Comparison of ENCODE assay signal across 9 mouse cellular contexts in genomic region chr4:54944921-54945430, GRCm38 (mm10). TPM values are rescaled to one million over a fixed set of nuclear protein-coding genes. Genes with fewer than 3 reads are reported as not detected.
DNase-seq lines count a peak whose midpoint lies in the region; ATAC-seq and TF ChIP-seq lines count a peak whose summit lies in the region.
"Had no signal": no experiment of that assay in that cellular context is flagged by ENCODE, and none has a peak within 500 bp of the region (broad histone marks: within the 10 kb centered on the region; RNA-seq: fewer than 3 reads in every experiment).

TSS of gene Zfp462 (plus strand) at chr4:54945048.

- intact Hi-C loops in heart, postnatal 25 days (cut with DNase I): loop anchor here (5.0 to 10.0 kb wide), 2 partner anchors 132 to 1020 kb away; no protein-coding TSS in a partner anchor
- intact Hi-C loops in gastrocnemius, adult 2 months (cut with DNase I): loop anchor here (5.0 to 10.0 kb wide), 3 partner anchors 87 to 610 kb away; no protein-coding TSS in a partner anchor

- under 1% methylated on average over 43 of the region's 43 CpGs for WGBS in intestine, embryonic 14.5 days
- under 1% methylated on average over 43 of the region's 43 CpGs for WGBS in limb, embryonic 13.5 days

- peak within 1 kb of the TSS; percentile 89 for H3K27ac ChIP-seq in gastrocnemius, adult 2 months
- H3K27ac ChIP-seq in intestine, embryonic 14.5 days (ENCODE audit: low read depth): peak within 1 kb of the TSS; percentile 97
- H3K27ac ChIP-seq in limb, embryonic 13.5 days: peak within 1 kb of the TSS; percentile 85

- peak; percentile 34 for ATAC-seq in intestine, embryonic 14.5 days (replicated peaks; ENCODE audit: low FRiP score, low TSS enrichment, low read depth)
- peak; percentile 25 for ATAC-seq in limb, embryonic 13.5 days (ENCODE audit: low FRiP score, low read depth)

- no peaks in the 10 kb centered on the region for H3K4me1 ChIP-seq in intestine, embryonic 14.5 days (replicated peaks; ENCODE audit: control insufficient read depth, insufficient read depth, low read length)
- peaks cover 13% of the 10 kb centered on the region for H3K4me1 ChIP-seq in limb, embryonic 13.5 days

- no peaks in the 10 kb centered on the region for H3K27me3 ChIP-seq in intestine, embryonic 14.5 days (replicated peaks; ENCODE audit: control insufficient read depth, insufficient read depth, low read length)
- H3K27me3 ChIP-seq in limb, embryonic 13.5 days: no peaks in the 10 kb centered on the region

- H3K9ac ChIP-seq in intestine, embryonic 14.5 days (ENCODE audit: low read length): peak within 1 kb of the TSS; percentile 84
- H3K9ac ChIP-seq in limb, embryonic 13.5 days: peak within 1 kb of the TSS; percentile 94

- no peaks in the 10 kb centered on the region for H3K9me3 ChIP-seq in intestine, embryonic 14.5 days (ENCODE audit: control insufficient read depth, low read length)
- H3K9me3 ChIP-seq in limb, embryonic 13.5 days: no peaks in the 10 kb centered on the region

- peak within 1 kb of the TSS; percentile 91 for H3K4me2 ChIP-seq in intestine, embryonic 14.5 days (ENCODE audit: low read length)
- H3K4me2 ChIP-seq in limb, embryonic 13.5 days (replicated peaks): peak within 1 kb of the TSS; percentile 89

- no peaks in the 10 kb centered on the region for H3K36me3 ChIP-seq in intestine, embryonic 14.5 days (ENCODE audit: control insufficient read depth, insufficient read depth, low read length)
- no peaks in the 10 kb centered on the region for H3K36me3 ChIP-seq in limb, embryonic 13.5 days

- peak; percentile 58 for DNase-seq in heart, adult 18-20 months
- DNase-seq in heart, postnatal 25 days (ENCODE audit: low spot score): no peak
- DNase-seq in brain, embryonic 14.5 days (ENCODE audit: low read depth): peak; percentile 94
- DNase-seq in gastrocnemius, adult 2 months: peak; percentile 82
- DNase-seq in intestine, embryonic 14.5 days (ENCODE audit: low spot score): peak; percentile 81
- peak; percentile 83 for DNase-seq in neural tube, embryonic 10.5 days (ENCODE audit: extremely low spot score, low spot score)
- DNase-seq in c-Kit-positive CD71-positive TER-119-positive erythroid progenitor cells, embryonic 14.5 days (ENCODE audit: low spot score): no peak

- TF ChIP-seq CTCF in brain, embryonic 14.5 days (IDR thresholded peaks at IDR 0.05; ENCODE audit: borderline replicate concordance, extremely low read depth, insufficient read depth, insufficient read length): no peak
- TF ChIP-seq CTCF in gastrocnemius, adult 2 months (IDR thresholded peaks at IDR 0.05): no peak

- peak; percentile 40; the same call in 1 of the 2 replicates for TF ChIP-seq POLR2A in brain, embryonic 14.5 days (IDR thresholded peaks at IDR 0.05; ENCODE audit: borderline replicate concordance, extremely low read depth, insufficient read depth, insufficient read length, poor library complexity, severe bottlenecking)

- peak within 1 kb of the TSS; percentile 86 for H3K4me3 ChIP-seq in gastrocnemius, adult 2 months
- H3K4me3 ChIP-seq in intestine, embryonic 14.5 days (ENCODE audit: low read depth, low read length): peak within 1 kb of the TSS; percentile 85
- peak within 1 kb of the TSS; percentile 80 for H3K4me3 ChIP-seq in limb, embryonic 13.5 days

RNA-seq across cellular contexts. Expression of gene Zfp462, which starts in this region (rescaled TPM):
- 1 to 10 TPM; 2.9 to 4.6 TPM for total RNA-seq in heart, adult 18-20 months (2021)
- 10 to 100 TPM in 1 of 2 experiments, 1 to 10 TPM in 1; 6.1 to 10.5 TPM for total RNA-seq in heart, postnatal 25 days (2021)
- 76.3 and 93.8 TPM in 2 replicates for polyA plus RNA-seq in brain, embryonic 14.5 days (2012; rRNA removed)
- 10 to 100 TPM; 20.9 to 27.4 TPM for total RNA-seq in gastrocnemius, adult 2 months (2021)
- 3.5 and 5.1 TPM in 2 replicates for polyA plus RNA-seq in intestine, embryonic 14.5 days (2014; fragmentation: Nextera tagmentation; extraction: Ambion mirVana)
- 6.8 and 7.2 TPM in 2 replicates for polyA plus RNA-seq in limb, embryonic 13.5 days (2015; fragmentation: Nextera tagmentation; extraction: Ambion mirVana)
- total RNA-seq: neutrophil, adult 5-6 weeks had no signal

Comparison
In these comparisons a context has a peak if more than half of its experiments do, and no peak if none do; other contexts are left out.
1. DNase-seq: peak in heart, adult 18-20 months (2 of 2), brain, embryonic 14.5 days (single experiment), gastrocnemius, adult 2 months (single experiment), intestine, embryonic 14.5 days (single experiment) and neural tube, embryonic 10.5 days (single experiment); none in heart, postnatal 25 days (single experiment) and c-Kit-positive CD71-positive TER-119-positive erythroid progenitor cells, embryonic 14.5 days (single experiment).
2. Peak in every context shown above with its lines, with median percentiles within 50 percentile points of each other: H3K27ac ChIP-seq and H3K4me3 ChIP-seq.